Mouse (Mus musculus) cerebellum, postnatal 10 days (tissue): ENCODE data around the gene Gtf2h2.
"Not testable (repeated sequence)": the region's sequence is repeated elsewhere in the genome, so short reads cannot be mapped to it uniquely, and the experiment has no call there.

Experiments used
- DNase-seq, 2 experiments: peaks; one replicate each; pipeline ENCODE4 v3.0.0; 2021; ENCODE audit warnings: mixed read lengths in 2 of 2

The Gtf2h2 gene

GRCm38 (mm10) chr13:100483610-100484009 lies 8.8 kb downstream of the Gtf2h2 start:
- DNase-seq = no peak

GRCm38 (mm10) chr13:100463527-100464222 lies 28.7 kb downstream of the Gtf2h2 start:
- DNase-seq = no peak

GRCm38 (mm10) chr13:100461336-100461735 lies 31.0 kb downstream of the Gtf2h2 start:
- peak in 1 of 2 experiments; percentile 2 for DNase-seq

- not testable (repeated sequence) for DNase-seq
Measured at GRCm38 (mm10) chr13:100452415-100453127, 39.8 kb downstream of the Gtf2h2 start, which contains the start of gene Naip1. Naip1 (minus strand) TSS chr13:100452869.

- no peak for DNase-seq
Measured at GRCm38 (mm10) chr13:100449495-100449894, 42.9 kb downstream of the Gtf2h2 start.

- DNase-seq = peak in 1 of 2 experiments; percentile 2
Measured at GRCm38 (mm10) chr13:100440116-100440515, 52.3 kb downstream of the Gtf2h2 start.

GRCm38 (mm10) chr13:100438701-100439100 lies 53.7 kb downstream of the Gtf2h2 start:
- no peak for DNase-seq

GRCm38 (mm10) chr13:100437322-100437825 lies 55.0 kb downstream of the Gtf2h2 start:
- DNase-seq = no peak

GRCm38 (mm10) chr13:100436556-100437163 lies 55.7 kb downstream of the Gtf2h2 start:
- DNase-seq = not testable (repeated sequence)

- not testable (repeated sequence) for DNase-seq
Measured at GRCm38 (mm10) chr13:100419958-100420357, 72.4 kb downstream of the Gtf2h2 start.

GRCm38 (mm10) chr13:100414428-100414827 lies 78.0 kb downstream of the Gtf2h2 start:
- no peak for DNase-seq
